Mouse (Mus musculus): Measurements from ENCODE around the gene 4930407I10Rik.
A peak's percentile ranks its signal among the peaks of the same experiment; 100 is the strongest.

Gene 4930407I10Rik

GRCm38 (mm10) chr15:82063909-82064308 lies 5.0 kb downstream of the 4930407I10Rik start:
- no peak for DNase-seq

GRCm38 (mm10) chr15:82065511-82065910 lies 6.6 kb downstream of the 4930407I10Rik start:
- DNase-seq: peak; percentile 72

- no peak for DNase-seq
Observed at GRCm38 (mm10) chr15:82069898-82070297, 10.9 kb downstream of the 4930407I10Rik start, which contains the start of gene Mei1. Gene Mei1, plus strand, starts transcription at chr15:82069996.

GRCm38 (mm10) chr15:82071816-82072469 lies 13.0 kb downstream of the 4930407I10Rik start:
- peak; percentile 40 for DNase-seq

- DNase-seq: no peak
Observed at GRCm38 (mm10) chr15:82073490-82073889, 14.5 kb downstream of the 4930407I10Rik start.

GRCm38 (mm10) chr15:82079883-82080282 lies 20.9 kb downstream of the 4930407I10Rik start:
- no peak for DNase-seq

- peak; percentile 69 for DNase-seq
Observed at GRCm38 (mm10) chr15:82081161-82081560, 22.2 kb downstream of the 4930407I10Rik start.

GRCm38 (mm10) chr15:82085606-82086005 lies 26.7 kb downstream of the 4930407I10Rik start:
- no peak for DNase-seq

- no peak for DNase-seq
Observed at GRCm38 (mm10) chr15:82086131-82086530, 27.2 kb downstream of the 4930407I10Rik start.

GRCm38 (mm10) chr15:82087266-82087665 lies 28.3 kb downstream of the 4930407I10Rik start:
- DNase-seq: no peak

- DNase-seq: no peak
Observed at GRCm38 (mm10) chr15:82091061-82091460, 32.1 kb downstream of the 4930407I10Rik start.

- peak; percentile 77 for DNase-seq
Observed at GRCm38 (mm10) chr15:82106953-82107555, 48.1 kb downstream of the 4930407I10Rik start.

All from layer of hippocampus, adult 9-11 months (tissue).